Comparison of ENCODE assay signal across 8 mouse cellular contexts in the genomic region with DNA sequence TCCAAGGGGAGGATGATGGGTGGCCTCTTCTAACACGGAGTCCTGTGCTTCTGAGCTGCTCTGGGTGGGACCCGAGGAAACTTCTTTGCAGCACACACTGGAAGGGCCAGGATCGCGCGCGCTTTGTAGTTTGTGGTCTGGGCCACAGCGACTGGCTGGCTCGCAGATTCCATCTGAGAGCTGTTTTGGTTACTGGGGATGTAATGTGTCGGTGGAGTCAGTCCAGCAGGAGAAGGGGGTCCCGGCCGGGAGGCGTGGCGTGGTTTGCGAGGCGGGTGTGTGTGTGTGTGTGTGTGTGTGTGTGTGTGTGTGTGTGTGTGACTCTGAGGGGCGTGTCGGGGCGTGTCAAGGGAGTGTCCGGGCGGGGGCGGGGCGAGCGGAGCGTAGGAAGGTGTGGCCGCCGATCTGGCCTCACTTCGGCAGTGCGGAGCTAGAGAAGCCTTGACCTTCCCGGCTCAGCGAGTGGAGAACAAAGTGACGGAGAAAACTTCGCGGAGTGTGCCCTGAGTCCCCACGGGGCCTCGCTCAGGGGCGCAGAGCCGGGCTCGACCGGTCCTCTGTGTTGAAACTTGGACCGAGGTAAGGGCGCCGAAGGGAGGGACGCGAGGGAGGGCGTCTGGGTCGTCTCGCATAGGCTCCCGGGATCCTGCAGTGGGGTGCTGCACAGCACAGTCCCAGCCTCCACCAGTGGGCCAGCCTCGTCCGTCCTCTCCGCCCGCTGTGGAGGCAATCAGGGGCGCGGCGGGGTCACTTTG. TPM values are rescaled to one million over a fixed set of nuclear protein-coding genes. Genes with fewer than 3 reads are reported as not detected.
DNase-seq lines count a peak whose midpoint lies in the region; ATAC-seq and TF ChIP-seq lines count a peak whose summit lies in the region.

A gene (plus strand): TSS at position 426 of the 755 bp plus-strand sequence.

- TF ChIP-seq EP300 in stomach, postnatal 0 days (optimal IDR thresholded peaks at IDR 0.05): no peak

- H3K27me3 ChIP-seq in hindbrain, postnatal 0 days (ENCODE audit: insufficient read depth, low read length): peaks cover 4% of the 10 kb centered on the region
- H3K27me3 ChIP-seq in limb, embryonic 12.5 days: peaks cover 15% of the 10 kb centered on the region
- peaks cover 41% of the 10 kb centered on the region for H3K27me3 ChIP-seq in midbrain, embryonic 12.5 days
- H3K27me3 ChIP-seq in stomach, postnatal 0 days (ENCODE audit: control insufficient read depth, insufficient read depth, low read length): no peaks in the 10 kb centered on the region

- peak; percentile 37 for DNase-seq in CD4-positive, CD25-positive, alpha-beta regulatory T cell, adult 2 months (ENCODE audit: low read depth, low spot score)
- DNase-seq in forelimb bud, embryonic 11.5 days (ENCODE audit: low read depth, low spot score): peak; percentile 58
- DNase-seq in hindbrain, postnatal 0 days (ENCODE audit: low spot score): peak; percentile 56
- DNase-seq in stomach, postnatal 0 days (ENCODE audit: low spot score): peak; percentile 81

- WGBS in bone marrow, adult 2 months: under 1% methylated on average over 55 of the region's 55 CpGs
- under 1% methylated on average over 50 of the region's 55 CpGs for WGBS in hindbrain, postnatal 0 days
- WGBS in limb, embryonic 12.5 days: under 1% methylated on average over 52 of the region's 55 CpGs
- WGBS in midbrain, embryonic 12.5 days: under 1% methylated on average over 51 of the region's 55 CpGs
- 1% methylated on average over 42 of the region's 55 CpGs for WGBS in stomach, postnatal 0 days

- no peak for ATAC-seq in CD4-positive, CD25-positive, alpha-beta regulatory T cell, adult 4 months
- ATAC-seq in hindbrain, postnatal 0 days: peak; percentile 90
- peak; percentile 87 for ATAC-seq in limb, embryonic 12.5 days (ENCODE audit: insufficient number of reproducible peaks, insufficient read depth, low FRiP score, low TSS enrichment, low read depth)
- peak; percentile 79 for ATAC-seq in midbrain, embryonic 12.5 days (ENCODE audit: low FRiP score, low read depth)
- peak; percentile 90 for ATAC-seq in stomach, postnatal 0 days (ENCODE audit: low FRiP score, low TSS enrichment)

- H3K4me2 ChIP-seq in hindbrain, postnatal 0 days (ENCODE audit: low read depth, low read length): peak within 1 kb of the TSS; percentile 78
- H3K4me2 ChIP-seq in limb, embryonic 12.5 days: peak within 1 kb of the TSS; percentile 85
- H3K4me2 ChIP-seq in midbrain, embryonic 12.5 days (replicated peaks): peak within 1 kb of the TSS; percentile 83
- peak within 1 kb of the TSS; percentile 92 for H3K4me2 ChIP-seq in stomach, postnatal 0 days (replicated peaks; ENCODE audit: low read depth)

- H3K4me1 ChIP-seq in bone marrow, adult 2 months (ENCODE audit: control insufficient read depth, insufficient read depth, low read length): no peaks in the 10 kb centered on the region
- 0 out of 2 replicates have a peak, but pooled peaks cover 3% of the 10 kb centered on the region for H3K4me1 ChIP-seq in hindbrain, postnatal 0 days (ENCODE audit: insufficient read depth, low read length)
- peaks cover 21% of the 10 kb centered on the region for H3K4me1 ChIP-seq in limb, embryonic 12.5 days (replicated peaks)
- H3K4me1 ChIP-seq in midbrain, embryonic 12.5 days: peaks cover 12% of the 10 kb centered on the region
- no peaks in the 10 kb centered on the region for H3K4me1 ChIP-seq in stomach, postnatal 0 days (replicated peaks; ENCODE audit: control insufficient read depth, insufficient read depth)

- H3K9ac ChIP-seq in hindbrain, postnatal 0 days (replicated peaks; ENCODE audit: low read length): peak within 1 kb of the TSS; percentile 51
- H3K9ac ChIP-seq in limb, embryonic 12.5 days (replicated peaks): peak within 1 kb of the TSS; percentile 75
- H3K9ac ChIP-seq in midbrain, embryonic 12.5 days (replicated peaks): peak within 1 kb of the TSS; percentile 39; the same call in 1 of the 2 replicates
- peak within 1 kb of the TSS; percentile 73 for H3K9ac ChIP-seq in stomach, postnatal 0 days (ENCODE audit: low read length)

- no peaks in the 10 kb centered on the region for H3K9me3 ChIP-seq in hindbrain, postnatal 0 days (ENCODE audit: low read length)
- H3K9me3 ChIP-seq in limb, embryonic 12.5 days: no peaks in the 10 kb centered on the region
- no peaks in the 10 kb centered on the region for H3K9me3 ChIP-seq in midbrain, embryonic 12.5 days
- no peaks in the 10 kb centered on the region for H3K9me3 ChIP-seq in stomach, postnatal 0 days (ENCODE audit: control insufficient read depth, low read length)

- no peaks in the 10 kb centered on the region for H3K36me3 ChIP-seq in hindbrain, postnatal 0 days (ENCODE audit: insufficient read depth, low read length)
- H3K36me3 ChIP-seq in limb, embryonic 12.5 days: no peaks in the 10 kb centered on the region
- H3K36me3 ChIP-seq in midbrain, embryonic 12.5 days: no peaks in the 10 kb centered on the region
- no peaks in the 10 kb centered on the region for H3K36me3 ChIP-seq in stomach, postnatal 0 days (ENCODE audit: control insufficient read depth, insufficient read depth, low read length)

- no peak for TF ChIP-seq CTCF in bone marrow, adult 2 months (IDR thresholded peaks at IDR 0.05; ENCODE audit: control insufficient read depth, insufficient read depth, low read length)
- no peak for TF ChIP-seq CTCF in hindbrain, postnatal 0 days (IDR thresholded peaks at IDR 0.05; ENCODE audit: low read depth)
- TF ChIP-seq CTCF in stomach, postnatal 0 days (IDR thresholded peaks at IDR 0.05; ENCODE audit: low read depth): no peak

- no peak within 1 kb of the TSS for H3K27ac ChIP-seq in bone marrow, adult 2 months (ENCODE audit: control insufficient read depth, insufficient read depth, low read depth, low read length, poor library complexity)
- H3K27ac ChIP-seq in hindbrain, postnatal 0 days: peak within 1 kb of the TSS; percentile 36; the same call in 1 of the 2 replicates
- peak within 1 kb of the TSS; percentile 82 for H3K27ac ChIP-seq in limb, embryonic 12.5 days
- H3K27ac ChIP-seq in midbrain, embryonic 12.5 days (replicated peaks): no peak within 1 kb of the TSS
- peak within 1 kb of the TSS; percentile 53; the same call in 1 of the 2 replicates for H3K27ac ChIP-seq in stomach, postnatal 0 days (replicated peaks)

- TF ChIP-seq POLR2A in bone marrow, adult 2 months (IDR thresholded peaks at IDR 0.05; ENCODE audit: borderline replicate concordance, control insufficient read depth, low read depth, low read length): peak; percentile 15; the same call in 1 of the 2 replicates

- H3K4me3 ChIP-seq in bone marrow, adult 2 months (replicated peaks; ENCODE audit: control insufficient read depth, low read depth, low read length): peak within 1 kb of the TSS; percentile 37
- H3K4me3 ChIP-seq in hindbrain, postnatal 0 days (ENCODE audit: low read length): peak within 1 kb of the TSS; percentile 52
- H3K4me3 ChIP-seq in limb, embryonic 12.5 days (replicated peaks): peak within 1 kb of the TSS; percentile 67
- H3K4me3 ChIP-seq in midbrain, embryonic 12.5 days: peak within 1 kb of the TSS; percentile 50
- peak within 1 kb of the TSS; percentile 82 for H3K4me3 ChIP-seq in stomach, postnatal 0 days (ENCODE audit: low read depth, low read length)

RNA-seq across cellular contexts. Expression of the gene that starts here (rescaled TPM):
- 1 to 10 TPM in 1 of 2 experiments, under 1 TPM in 1; 0.79 to 1.3 TPM for polyA plus RNA-seq in CD4-positive, CD25-positive, alpha-beta regulatory T cell, adult 4 months (2017; shearing (Covaris generic))
- polyA plus RNA-seq in bone marrow, adult 2 months (2011; ENCODE audit: insufficient read depth, insufficient read length, low replicate concordance, missing spikeins): 0.61 and 3.4 TPM in 2 replicates
- total RNA-seq in hindbrain, postnatal 0 days (2014; rRNA removed): 8.8 and 9.3 TPM in 2 replicates
- 2.8 and 3.1 TPM in 2 replicates for polyA plus RNA-seq in hindbrain, postnatal 0 days (2015; fragmentation: Nextera tagmentation; extraction: Ambion mirVana)
- 19.4 and 20.6 TPM in 2 replicates for polyA plus RNA-seq in limb, embryonic 12.5 days (2016; fragmentation: Nextera tagmentation; extraction: Ambion mirVana)
- 2.8 and 5.1 TPM in 2 replicates for polyA plus RNA-seq in midbrain, embryonic 12.5 days (2016; fragmentation: Nextera tagmentation; extraction: Ambion mirVana)
- polyA plus RNA-seq in stomach, postnatal 0 days (2015; fragmentation: Nextera tagmentation; extraction: Ambion mirVana): 1.2 and 1.6 TPM in 2 replicates

Comparison
In these comparisons a context has a peak if more than half of its experiments do, and no peak if none do; other contexts are left out.
1. H3K27ac ChIP-seq: peak in hindbrain, postnatal 0 days (single experiment), limb, embryonic 12.5 days (single experiment) and stomach, postnatal 0 days (single experiment); none in bone marrow, adult 2 months (single experiment) and midbrain, embryonic 12.5 days (single experiment).
2. Peak in every context shown above with its lines, with median percentiles within 50 percentile points of each other: DNase-seq, H3K4me3 ChIP-seq, H3K4me2 ChIP-seq and H3K9ac ChIP-seq.